Mouse (Mus musculus) kidney, postnatal 0 days (tissue): ENCODE results near the gene Letm1. TPM values are rescaled to one million over a fixed set of nuclear protein-coding genes. Genes with fewer than 3 reads are reported as not detected.

ENCODE experiments used
- ATAC-seq: fragments of 200-750 bp; cut with Nextera tagmentation; replicated peaks from 2 replicates; pipeline ENCODE4 v1.8.0; 2017; ENCODE audit warnings: low read depth, moderate number of reproducible peaks, moderate TSS enrichment, moderate library complexity; ENCODE audit not compliant: low FRiP score
- DNase-seq: peaks from one replicate; pipeline ENCODE4 v3.0.0-alpha.2; 2016; ENCODE audit warnings: low spot score
- H3K27ac ChIP-seq: fragments of 300-500 bp; sonication (generic); 2 replicates; pipeline ENCODE4 v1.5.1; 2014; ENCODE audit warnings: mild to moderate bottlenecking
- H3K27me3 ChIP-seq: fragments of 300-500 bp; sonication (generic); 2 replicates; pipeline ENCODE4 v1.6.1; 2014; ENCODE audit warnings: low read length, mixed read lengths; ENCODE audit not compliant: insufficient read depth
- H3K36me3 ChIP-seq: fragments of 300-500 bp; sonication (generic); 2 replicates; pipeline ENCODE4 v1.6.1; 2014; ENCODE audit warnings: low read length, mixed read lengths; ENCODE audit not compliant: insufficient read depth
- H3K4me1 ChIP-seq: fragments of 300-500 bp; sonication (generic); replicated peaks from 2 replicates; pipeline ENCODE4 v1.6.1; 2014; ENCODE audit warnings: antibody characterized with exemption, low read length, mixed read lengths; ENCODE audit not compliant: insufficient read depth
- H3K4me2 ChIP-seq: fragments of 300-500 bp; sonication (generic); 2 replicates; pipeline ENCODE4 v1.6.1; 2014; ENCODE audit warnings: mild to moderate bottlenecking, low read length, moderate library complexity, mixed read lengths
- H3K4me3 ChIP-seq: fragments of 300-500 bp; sonication (generic); replicated peaks from 2 replicates; pipeline ENCODE4 v1.5.1; 2014; ENCODE audit warnings: low read depth, low read length
- H3K9ac ChIP-seq: fragments of 300-500 bp; sonication (generic); 2 replicates; pipeline ENCODE4 v1.6.1; 2014; ENCODE audit warnings: low read depth, low read length
- H3K9me3 ChIP-seq: fragments of 300-500 bp; sonication (generic); replicated peaks from 2 replicates; pipeline ENCODE4 v1.6.1; 2016; ENCODE audit warnings: low read length, inconsistent platforms, mixed read lengths
- CTCF ChIP-seq: IDR thresholded peaks from 2 replicates; pipeline ENCODE4 v1.5.1; 2016; ENCODE audit warnings: antibody characterized with exemption, low read depth, mild to moderate bottlenecking, moderate library complexity
- WGBS: fragments of 180-500 bp; shearing (Covaris S2); extraction: QIAGEN DNeasy Blood & Tissue Kit; methylation state at CpG from one replicate; pipeline ENCODE4 v1.1.7; 2014; 5-methylcytosine and 5-hydroxymethylcytosine counted together
- polyA plus RNA-seq: library from polyadenylated mRNA; unstranded; fragments of >200 nt; fragmentation: Nextera tagmentation; extraction: Ambion mirVana; gene quantifications from 2 replicates; pipeline ENCODE4 v1.2.1, GENCODE M21; 2015

Letm1 gene
- polyA plus RNA-seq, 1 experiment from 2014 or later: 53.4 TPM

- peak overlapping the region; percentile 78 for H3K4me3 ChIP-seq
- H3K27ac ChIP-seq: peak overlapping the region; percentile 80
- peaks cover 28% of the 10 kb centered on the region for H3K4me1 ChIP-seq
- ATAC-seq (peak; percentile 57), DNase-seq (no peak)
- no peaks in the 10 kb centered on the region for H3K9me3 ChIP-seq
- peak overlapping the region; percentile 99 for H3K4me2 ChIP-seq
- TF ChIP-seq CTCF: no peak
- peak overlapping the region; percentile 76 for H3K9ac ChIP-seq
- H3K36me3 ChIP-seq: no peaks in the 10 kb centered on the region
- WGBS: 9% methylated on average over 36 of the region's 36 CpGs
- no peaks in the 10 kb centered on the region for H3K27me3 ChIP-seq
These were observed 58.8 kb downstream of the Letm1 start for GRCm38 (mm10) chr5:33723641-33724465.

- H3K9me3 ChIP-seq: no peaks in the 10 kb centered on the region
- peak overlapping the region; percentile 80 for H3K27ac ChIP-seq
- ATAC-seq (no peak), DNase-seq (no peak)
- WGBS: under 1% methylated on average over 60 of the region's 61 CpGs
- TF ChIP-seq CTCF: peak; percentile 24; the same call in 1 of the 2 replicates
- H3K4me3 ChIP-seq: peak overlapping the region; percentile 78
- H3K36me3 ChIP-seq: no peaks in the 10 kb centered on the region
- H3K9ac ChIP-seq: peak overlapping the region; percentile 76
- peak overlapping the region; percentile 99 for H3K4me2 ChIP-seq
- H3K27me3 ChIP-seq: no peaks in the 10 kb centered on the region
- peaks cover 28% of the 10 kb centered on the region for H3K4me1 ChIP-seq
These were observed 59.5 kb downstream of the Letm1 start for GRCm38 (mm10) chr5:33723019-33723640.

GRCm38 (mm10) chr5:33722266-33723018 lies 60.2 kb downstream of the Letm1 start:
- no peak for TF ChIP-seq CTCF
- Histone ChIP-seq H3K27me3 (no peaks in the 10 kb centered on the region), H3K36me3 (no peaks in the 10 kb centered on the region), H3K9me3 (no peaks in the 10 kb centered on the region), H3K4me3 (peak overlapping the region; percentile 78), H3K9ac (peak overlapping the region; percentile 76), H3K27ac (peak overlapping the region; percentile 80), H3K4me2 (peak overlapping the region; percentile 99), H3K4me1 (peaks cover 28% of the 10 kb centered on the region)
- DNase-seq (peak; percentile 65), ATAC-seq (no peak)
- WGBS: under 1% methylated on average over 53 of the region's 53 CpGs

- no peaks in the 10 kb centered on the region for H3K36me3 ChIP-seq
- peak within 1 kb of the TSS; percentile 76 for H3K9ac ChIP-seq
- no peaks in the 10 kb centered on the region for H3K9me3 ChIP-seq
- no peaks in the 10 kb centered on the region for H3K27me3 ChIP-seq
- DNase-seq (peak; percentile 81), ATAC-seq (peak; percentile 49)
- WGBS: under 1% methylated on average over 55 of the region's 73 CpGs
- H3K4me1 ChIP-seq: peaks cover 28% of the 10 kb centered on the region
- peak within 1 kb of the TSS; percentile 99 for H3K4me2 ChIP-seq
- H3K27ac ChIP-seq: peak within 1 kb of the TSS; percentile 79
- TF ChIP-seq CTCF: peak; percentile 38; the same call in 1 of the 2 replicates
- H3K4me3 ChIP-seq: peak within 1 kb of the TSS; percentile 78
These were observed 60.9 kb downstream of the Letm1 start, which contains the start of gene Fgfr3 for GRCm38 (mm10) chr5:33721541-33722265. Gene Fgfr3, plus strand, starts transcription at chr5:33721674.

GRCm38 (mm10) chr5:33720852-33721490 lies 61.6 kb downstream of the Letm1 start:
- no peak overlapping the region for H3K27ac ChIP-seq
- H3K9me3 ChIP-seq: no peaks in the 10 kb centered on the region
- no peaks in the 10 kb centered on the region for H3K27me3 ChIP-seq
- peak overlapping the region; percentile 78 for H3K4me3 ChIP-seq
- no peak overlapping the region for H3K9ac ChIP-seq
- ATAC-seq (no peak), DNase-seq (no peak)
- TF ChIP-seq CTCF: no peak
- peak overlapping the region; percentile 99 for H3K4me2 ChIP-seq
- H3K4me1 ChIP-seq: peaks cover 28% of the 10 kb centered on the region
- 12% methylated on average over 8 of the region's 8 CpGs for WGBS
- H3K36me3 ChIP-seq: no peaks in the 10 kb centered on the region
